Mouse (Mus musculus) MEL (cell line): Measurements from ENCODE around the gene Ppp1r14d.

Experiments used
- CHD2 ChIP-seq: IDR thresholded peaks from 2 replicates; pipeline ENCODE4 v1.6.1; 2011; ENCODE audit warnings: low read length, improper control_type of control experiment
- CTCF ChIP-seq, 3 experiments: IDR thresholded peaks in 2 of 3; conservative IDR thresholded peaks in 1 of 3; 2 replicates each; pipeline ENCODE4 v1.5.1; 2011 to 2012; ENCODE audit warnings: low read length in 3 of 3, low read depth in 2 of 3, mild to moderate bottlenecking in 2 of 3, improper control_type of control experiment in 1 of 3, inconsistent platforms in 1 of 3, mixed read lengths in 1 of 3, moderate library complexity in 1 of 3; ENCODE audit not compliant: control insufficient read depth in 1 of 3, insufficient read depth in 1 of 3, poor library complexity in 1 of 3, severe bottlenecking in 1 of 3
- E2F4 ChIP-seq: IDR thresholded peaks from 2 replicates; pipeline ENCODE4 v1.6.1; 2011; ENCODE audit warnings: low read depth, low read length, improper control_type of control experiment, borderline replicate concordance
- EP300 ChIP-seq, 2 experiments: IDR thresholded peaks; 2 replicates each; pipeline ENCODE4 v1.6.1; 2011; ENCODE audit warnings: improper control_type of control experiment in 2 of 2, low read length in 2 of 2, low read depth in 1 of 2, mild to moderate bottlenecking in 1 of 2
- ETS1 ChIP-seq: IDR thresholded peaks from 2 replicates; pipeline ENCODE4 v1.6.1; 2012; ENCODE audit warnings: low read depth, mild to moderate bottlenecking, inconsistent platforms, low read length, improper control_type of control experiment, moderate library complexity
- JUND ChIP-seq: IDR thresholded peaks from 2 replicates; pipeline ENCODE4 v1.6.1; 2011; ENCODE audit warnings: low read depth, mild to moderate bottlenecking, improper control_type of control experiment, low read length
- MAX ChIP-seq: IDR thresholded peaks from 2 replicates; pipeline ENCODE4 v1.6.1; 2011; ENCODE audit warnings: low read length, improper control_type of control experiment
- MEF2A ChIP-seq: IDR thresholded peaks from 2 replicates; pipeline ENCODE4 v1.6.1; 2014; ENCODE audit warnings: low read depth, mild to moderate bottlenecking, inconsistent platforms, low read length, improper control_type of control experiment; ENCODE audit not compliant: poor library complexity, insufficient replicate concordance, severe bottlenecking; ENCODE audit errors: extremely low read depth
- MYC ChIP-seq: IDR thresholded peaks from 2 replicates; pipeline ENCODE4 v1.6.1; 2011; ENCODE audit warnings: low read depth, mild to moderate bottlenecking, low read length, improper control_type of control experiment, moderate library complexity
- NELFE ChIP-seq: IDR thresholded peaks from 2 replicates; pipeline ENCODE4 v1.6.1; 2011; ENCODE audit warnings: low read depth, low read length, improper control_type of control experiment
- POLR2AphosphoS5 ChIP-seq: IDR thresholded peaks from 2 replicates; pipeline ENCODE4 v1.6.1; 2012; ENCODE audit warnings: low read depth, borderline replicate concordance, mild to moderate bottlenecking, inconsistent platforms, low read length, moderate library complexity, mixed read lengths
- SMC3 ChIP-seq: IDR thresholded peaks from 2 replicates; pipeline ENCODE4 v1.6.1; 2011; ENCODE audit warnings: low read depth, low read length, improper control_type of control experiment
- ZC3H11A ChIP-seq: IDR thresholded peaks from 2 replicates; pipeline ENCODE4 v1.6.1; 2012; ENCODE audit warnings: low read depth, mild to moderate bottlenecking, inconsistent platforms, low read length, improper control_type of control experiment

- TF ChIP-seq CTCF (IDR thresholded peaks at IDR 0.05 in 2 of 3, conservative IDR thresholded peaks at IDR 0.05 in 1 of 3; ENCODE audit: control insufficient read depth in 1 of 3, insufficient read depth in 1 of 3, low read depth in 2 of 3, low read length in 3 of 3, poor library complexity in 1 of 3, severe bottlenecking in 1 of 3), result no peak
- no peak for TF ChIP-seq ETS1
- no peak for TF ChIP-seq CHD2
- no peak for TF ChIP-seq POLR2AphosphoS5
- no peak for TF ChIP-seq MYC
- no peak for TF ChIP-seq EP300 (IDR thresholded peaks at IDR 0.05; ENCODE audit: low read depth in 1 of 2, low read length in 2 of 2)
- TF ChIP-seq ZC3H11A, result no peak
- no peak for TF ChIP-seq SMC3
- no peak for TF ChIP-seq MAX
- no peak for TF ChIP-seq E2F4
- no peak for TF ChIP-seq MEF2A
- no peak for TF ChIP-seq NELFE
- TF ChIP-seq JUND, result no peak
Observed at GRCm38 (mm10) chr2:119274126-119274525, 44.4 kb upstream of the Ppp1r14d start.
